Mouse (Mus musculus) midbrain, embryonic 10.5 days (tissue): ENCODE data around the gene Nphp4. TPM values are rescaled to one million over a fixed set of nuclear protein-coding genes. Genes with fewer than 3 reads are reported as not detected.

Source experiments
- DNase-seq: peaks from one replicate; pipeline ENCODE4 v3.0.0-alpha.2; 2017; ENCODE audit warnings: low spot score
- H3K27ac ChIP-seq: fragments of 300-500 bp; sonication (generic); replicated peaks from 2 replicates; pipeline ENCODE4 v1.5.1; 2016; ENCODE audit warnings: mild to moderate bottlenecking
- H3K27me3 ChIP-seq: fragments of 300-500 bp; sonication (generic); 2 replicates; pipeline ENCODE4 v1.6.1; 2016; ENCODE audit warnings: low read depth, mild to moderate bottlenecking; ENCODE audit not compliant: poor library complexity, severe bottlenecking
- H3K36me3 ChIP-seq: fragments of 300-500 bp; sonication (generic); 2 replicates; pipeline ENCODE4 v1.6.1; 2016; ENCODE audit warnings: mild to moderate bottlenecking, moderate library complexity
- H3K4me1 ChIP-seq: fragments of 300-500 bp; sonication (generic); 2 replicates; pipeline ENCODE4 v1.6.1; 2016
- H3K4me3 ChIP-seq: fragments of 300-500 bp; sonication (generic); 2 replicates; pipeline ENCODE4 v1.5.1; 2016; ENCODE audit warnings: mild to moderate bottlenecking, moderate library complexity
- H3K9me3 ChIP-seq: fragments of 300-500 bp; sonication (generic); replicated peaks from 2 replicates; pipeline ENCODE4 v1.6.1; 2016; ENCODE audit warnings: mild to moderate bottlenecking
- WGBS: fragments of 180-500 bp; shearing (Covaris S2); methylation state at CpG from one replicate; pipeline ENCODE4 v1.1.7; 2016; 5-methylcytosine and 5-hydroxymethylcytosine counted together
- polyA plus RNA-seq: library from polyadenylated mRNA; unstranded; fragments of >200 nt; fragmentation: Nextera tagmentation; extraction: Ambion mirVana; gene quantifications from 2 replicates; pipeline ENCODE4 v1.2.1, GENCODE M21; 2016

Gene Nphp4
- polyA plus RNA-seq: 7.8 and 8.2 TPM in 2 replicates

- peaks cover 15% of the 10 kb centered on the region for H3K36me3 ChIP-seq
- no peak for DNase-seq
- peak within 1 kb of the TSS; percentile 100 for H3K27ac ChIP-seq
- peaks cover 24% of the 10 kb centered on the region for H3K27me3 ChIP-seq
- H3K9me3 ChIP-seq: peaks cover 11% of the 10 kb centered on the region; the same call in 1 of the 2 replicates
- WGBS: 3% methylated on average over 18 of the region's 18 CpGs
- H3K4me1 ChIP-seq: peaks cover 43% of the 10 kb centered on the region
- H3K4me3 ChIP-seq: peak within 1 kb of the TSS; percentile 81
Observed at GRCm38 (mm10) chr4:152476427-152477023, at the start of gene Nphp4. Nphp4 (plus strand) TSS chr4:152476706.

GRCm38 (mm10) chr4:152428259-152428658 is 48.2 kb upstream of the Nphp4 start:
- Histone ChIP-seq H3K9me3 (no peaks in the 10 kb centered on the region), H3K36me3 (no peaks in the 10 kb centered on the region), H3K27ac (0 out of 2 replicates have a peak overlapping the region, but pooled peaks have one; percentile 33), H3K4me3 (no peak overlapping the region), H3K27me3 (peaks cover 3% of the 10 kb centered on the region; the same call in 1 of the 2 replicates), H3K4me1 (peaks cover 12% of the 10 kb centered on the region)
- DNase-seq: no peak
- 50% methylated on average over 8 of the region's 8 CpGs for WGBS

- H3K4me1 ChIP-seq: peaks cover 26% of the 10 kb centered on the region
- H3K36me3 ChIP-seq: no peaks in the 10 kb centered on the region
- peaks cover 20% of the 10 kb centered on the region for H3K27me3 ChIP-seq
- H3K27ac ChIP-seq: no peak overlapping the region
- 55% methylated on average over 5 of the region's 5 CpGs for WGBS
- H3K9me3 ChIP-seq: no peaks in the 10 kb centered on the region
- peak; percentile 40 for DNase-seq
- no peak overlapping the region for H3K4me3 ChIP-seq
Observed at GRCm38 (mm10) chr4:152432308-152432707, 44.2 kb upstream of the Nphp4 start.

GRCm38 (mm10) chr4:152434836-152435235 is 41.7 kb upstream of the Nphp4 start:
- H3K36me3 ChIP-seq: no peaks in the 10 kb centered on the region
- H3K4me3 ChIP-seq: peak overlapping the region; percentile 47
- peaks cover 14% of the 10 kb centered on the region for H3K4me1 ChIP-seq
- peaks cover 20% of the 10 kb centered on the region for H3K27me3 ChIP-seq
- peak overlapping the region; percentile 69 for H3K27ac ChIP-seq
- under 1% methylated on average over 9 of the region's 9 CpGs for WGBS
- peak; percentile 91 for DNase-seq
- H3K9me3 ChIP-seq: no peaks in the 10 kb centered on the region

GRCm38 (mm10) chr4:152435255-152435654 is 41.3 kb upstream of the Nphp4 start:
- peak; percentile 85 for DNase-seq
- Histone ChIP-seq H3K36me3 (no peaks in the 10 kb centered on the region), H3K27me3 (peaks cover 20% of the 10 kb centered on the region), H3K9me3 (no peaks in the 10 kb centered on the region), H3K27ac (peak overlapping the region; percentile 69), H3K4me3 (peak overlapping the region; percentile 47), H3K4me1 (peaks cover 14% of the 10 kb centered on the region)
- WGBS: 11% methylated on average over 10 of the region's 10 CpGs

GRCm38 (mm10) chr4:152440882-152441281 is 35.6 kb upstream of the Nphp4 start:
- no peak for DNase-seq
- 66% methylated on average over 9 of the region's 9 CpGs for WGBS
- H3K9me3 ChIP-seq: no peaks in the 10 kb centered on the region
- no peaks in the 10 kb centered on the region for H3K27me3 ChIP-seq
- H3K4me1 ChIP-seq: peaks cover 11% of the 10 kb centered on the region; the same call in 1 of the 2 replicates
- no peaks in the 10 kb centered on the region for H3K36me3 ChIP-seq
- H3K27ac ChIP-seq: no peak overlapping the region
- H3K4me3 ChIP-seq: no peak overlapping the region

GRCm38 (mm10) chr4:152441536-152441935 is 35.0 kb upstream of the Nphp4 start:
- H3K36me3 ChIP-seq: no peaks in the 10 kb centered on the region
- H3K9me3 ChIP-seq: no peaks in the 10 kb centered on the region
- DNase-seq: no peak
- H3K4me1 ChIP-seq: 0 out of 2 replicates have a peak, but pooled peaks cover 10% of the 10 kb centered on the region
- 35% methylated on average over 9 of the region's 9 CpGs for WGBS
- H3K4me3 ChIP-seq: no peak overlapping the region
- no peak overlapping the region for H3K27ac ChIP-seq
- H3K27me3 ChIP-seq: no peaks in the 10 kb centered on the region

- H3K27me3 ChIP-seq: no peaks in the 10 kb centered on the region
- H3K9me3 ChIP-seq: no peaks in the 10 kb centered on the region
- no peak overlapping the region for H3K27ac ChIP-seq
- no peak for DNase-seq
- H3K4me1 ChIP-seq: peaks cover 16% of the 10 kb centered on the region; the same call in 1 of the 2 replicates
- no peaks in the 10 kb centered on the region for H3K36me3 ChIP-seq
- 95% methylated on average over 10 of the region's 10 CpGs for WGBS
- no peak overlapping the region for H3K4me3 ChIP-seq
Observed at GRCm38 (mm10) chr4:152446178-152446577, 30.3 kb upstream of the Nphp4 start.

- H3K27ac ChIP-seq: 0 out of 2 replicates have a peak overlapping the region, but pooled peaks have one; percentile 28
- H3K4me3 ChIP-seq: no peak overlapping the region
- H3K9me3 ChIP-seq: no peaks in the 10 kb centered on the region
- no peaks in the 10 kb centered on the region for H3K27me3 ChIP-seq
- DNase-seq: no peak
- H3K36me3 ChIP-seq: no peaks in the 10 kb centered on the region
- H3K4me1 ChIP-seq: peaks cover 17% of the 10 kb centered on the region
- 84% methylated on average over 22 of the region's 22 CpGs for WGBS
Observed at GRCm38 (mm10) chr4:152447731-152448665, 28.5 kb upstream of the Nphp4 start.

GRCm38 (mm10) chr4:152448666-152449018 is 27.9 kb upstream of the Nphp4 start:
- no peaks in the 10 kb centered on the region for H3K36me3 ChIP-seq
- no peaks in the 10 kb centered on the region for H3K27me3 ChIP-seq
- no peak overlapping the region for H3K4me3 ChIP-seq
- peaks cover 23% of the 10 kb centered on the region for H3K4me1 ChIP-seq
- H3K9me3 ChIP-seq: no peaks in the 10 kb centered on the region
- 0 out of 2 replicates have a peak overlapping the region, but pooled peaks have one; percentile 28 for H3K27ac ChIP-seq
- 75% methylated on average over 8 of the region's 8 CpGs for WGBS
- no peak for DNase-seq

GRCm38 (mm10) chr4:152451371-152451770 is 25.1 kb upstream of the Nphp4 start:
- WGBS: 84% methylated on average over 6 of the region's 6 CpGs
- no peaks in the 10 kb centered on the region for H3K36me3 ChIP-seq
- H3K4me3 ChIP-seq: no peak overlapping the region
- DNase-seq: no peak
- no peaks in the 10 kb centered on the region for H3K27me3 ChIP-seq
- no peaks in the 10 kb centered on the region for H3K9me3 ChIP-seq
- H3K4me1 ChIP-seq: peaks cover 16% of the 10 kb centered on the region
- H3K27ac ChIP-seq: no peak overlapping the region

GRCm38 (mm10) chr4:152453079-152453478 is 23.4 kb upstream of the Nphp4 start:
- Histone ChIP-seq H3K4me1 (peaks cover 16% of the 10 kb centered on the region), H3K27ac (peak overlapping the region; percentile 68), H3K36me3 (no peaks in the 10 kb centered on the region), H3K27me3 (no peaks in the 10 kb centered on the region), H3K4me3 (no peak overlapping the region), H3K9me3 (no peaks in the 10 kb centered on the region)
- 70% methylated on average over 10 of the region's 10 CpGs for WGBS
- DNase-seq: no peak

- Histone ChIP-seq H3K27ac (no peak overlapping the region), H3K4me3 (no peak overlapping the region), H3K4me1 (peaks cover 11% of the 10 kb centered on the region), H3K9me3 (no peaks in the 10 kb centered on the region), H3K36me3 (no peaks in the 10 kb centered on the region), H3K27me3 (no peaks in the 10 kb centered on the region)
- no peak for DNase-seq
- WGBS: 91% methylated on average over 12 of the region's 12 CpGs
Observed at GRCm38 (mm10) chr4:152454153-152454552, 22.4 kb upstream of the Nphp4 start.
